Mouse (Mus musculus) hindbrain, embryonic 13.5 days (tissue): Measurements from ENCODE around the gene Igsf21. TPM values are rescaled to one million over a fixed set of nuclear protein-coding genes. Genes with fewer than 3 reads are reported as not detected.

ENCODE experiments used
- ATAC-seq: fragments of 200-750 bp; cut with Nextera tagmentation; 2 replicates; pipeline ENCODE4 v1.8.0; 2017; ENCODE audit warnings: moderate TSS enrichment; ENCODE audit not compliant: low FRiP score
- H3K27ac ChIP-seq: fragments of 300-500 bp; sonication (generic); 2 replicates; pipeline ENCODE4 v1.5.1; 2015; ENCODE audit warnings: inconsistent platforms, mild to moderate bottlenecking, moderate library complexity
- H3K27me3 ChIP-seq: fragments of 300-500 bp; sonication (generic); 2 replicates; pipeline ENCODE4 v1.6.1; 2015; ENCODE audit warnings: mild to moderate bottlenecking, inconsistent platforms
- H3K36me3 ChIP-seq: fragments of 300-500 bp; sonication (generic); 2 replicates; pipeline ENCODE4 v1.6.1; 2015; ENCODE audit warnings: mild to moderate bottlenecking, inconsistent platforms
- H3K4me1 ChIP-seq: fragments of 300-500 bp; sonication (generic); replicated peaks from 2 replicates; pipeline ENCODE4 v1.6.1; 2015; ENCODE audit warnings: inconsistent platforms
- H3K4me2 ChIP-seq: fragments of 300-500 bp; sonication (generic); 2 replicates; pipeline ENCODE4 v1.6.1; 2015; ENCODE audit warnings: inconsistent platforms, mild to moderate bottlenecking, moderate library complexity
- H3K4me3 ChIP-seq: fragments of 300-500 bp; sonication (generic); 2 replicates; pipeline ENCODE4 v1.5.1; 2015; ENCODE audit warnings: mild to moderate bottlenecking, inconsistent platforms
- H3K9ac ChIP-seq: fragments of 300-500 bp; sonication (generic); 2 replicates; pipeline ENCODE4 v1.6.1; 2015; ENCODE audit warnings: mild to moderate bottlenecking, inconsistent platforms
- H3K9me3 ChIP-seq: fragments of 300-500 bp; sonication (generic); 2 replicates; pipeline ENCODE4 v1.6.1; 2016; ENCODE audit warnings: inconsistent platforms
- WGBS: fragments of 180-500 bp; shearing (Covaris S2); methylation state at CpG from one replicate; pipeline ENCODE4 v1.1.7; 2015; 5-methylcytosine and 5-hydroxymethylcytosine counted together
- polyA plus RNA-seq: library from polyadenylated mRNA; unstranded; fragments of >200 nt; fragmentation: Nextera tagmentation; extraction: Ambion mirVana; gene quantifications from 2 replicates; pipeline ENCODE4 v1.2.1, GENCODE M21; 2015

Gene Igsf21
- polyA plus RNA-seq, 1 experiment from 2014 or later = 46.4 TPM

DNA sequence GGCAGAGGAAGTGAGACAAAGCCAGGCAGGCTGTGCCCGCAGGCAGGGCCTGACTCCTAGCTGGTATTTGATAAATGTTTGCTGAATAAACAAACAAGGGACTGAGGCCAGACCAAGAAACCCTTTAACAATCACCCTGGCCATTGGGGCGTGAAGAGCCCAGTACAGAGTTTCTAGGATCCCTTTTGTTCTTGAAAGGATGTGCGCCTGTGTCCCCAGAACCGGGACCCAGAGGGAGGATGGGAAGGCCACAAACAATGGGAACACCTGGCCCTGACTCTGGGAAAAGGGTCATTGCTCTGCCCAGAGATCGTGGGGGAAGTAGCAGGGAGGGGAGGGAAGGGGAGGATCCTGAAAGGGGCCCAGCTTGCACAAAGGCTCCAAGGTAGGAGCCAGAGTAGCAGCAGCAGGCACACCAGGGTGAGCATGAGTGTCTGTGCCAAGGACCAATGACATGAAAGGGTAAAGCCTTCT lies 269.2 kb downstream of the Igsf21 start:
- peaks cover 35% of the 10 kb centered on the region for H3K4me1 ChIP-seq
- H3K4me2 ChIP-seq = no peak overlapping the region
- peak overlapping the region; percentile 48; the same call in 1 of the 2 replicates for H3K27ac ChIP-seq
- H3K36me3 ChIP-seq = no peaks in the 10 kb centered on the region
- H3K9ac ChIP-seq = no peak overlapping the region
- WGBS = 5% methylated on average over 5 of the region's 5 CpGs
- no peak for ATAC-seq
- no peak overlapping the region for H3K4me3 ChIP-seq
- H3K9me3 ChIP-seq = no peaks in the 10 kb centered on the region
- 0 out of 2 replicates have a peak, but pooled peaks cover 2% of the 10 kb centered on the region for H3K27me3 ChIP-seq
